Mouse (Mus musculus) megakaryocyte, embryonic 14.5 days (primary cell): ENCODE measurements around the gene Bak1. TPM values are rescaled to one million over a fixed set of nuclear protein-coding genes. Genes with fewer than 3 reads are reported as not detected.

Experiments
- H3K27me3 ChIP-seq: replicated peaks from 2 replicates; pipeline ENCODE3; 2012; ENCODE audit warnings: inconsistent platforms
- H3K36me3 ChIP-seq: replicated peaks from 2 replicates; pipeline ENCODE3; 2012; ENCODE audit warnings: low read length, inconsistent platforms, mixed read lengths
- H3K4me1 ChIP-seq: 2 replicates; pipeline ENCODE4 v1.6.1; 2012; ENCODE audit warnings: inconsistent platforms
- H3K4me3 ChIP-seq: replicated peaks from 2 replicates; pipeline ENCODE3; 2012; ENCODE audit warnings: moderate library complexity, mild to moderate bottlenecking, inconsistent platforms
- H3K9me3 ChIP-seq: 2 replicates; pipeline ENCODE4 v1.6.1; 2012; ENCODE audit warnings: inconsistent platforms
- FLI1 ChIP-seq: IDR thresholded peaks from 2 replicates; pipeline ENCODE4 v1.6.1; 2012; ENCODE audit warnings: low read length, inconsistent platforms, mixed read lengths
- GATA1 ChIP-seq: IDR thresholded peaks from 3 replicates; pipeline ENCODE4 v1.6.1; 2012; ENCODE audit warnings: mixed read lengths, low read length, inconsistent platforms, borderline replicate concordance
- polyA plus RNA-seq: library from polyadenylated mRNA; stranded (reverse); fragments of >175 nt; gene quantifications from 2 replicates; pipeline ENCODE4 v1.2.3, GENCODE M21; 2012; ENCODE audit warnings: low replicate concordance; ENCODE audit not compliant: insufficient read depth

Bak1 gene
- polyA plus RNA-seq, 1 experiment, result 277 TPM

DNA sequence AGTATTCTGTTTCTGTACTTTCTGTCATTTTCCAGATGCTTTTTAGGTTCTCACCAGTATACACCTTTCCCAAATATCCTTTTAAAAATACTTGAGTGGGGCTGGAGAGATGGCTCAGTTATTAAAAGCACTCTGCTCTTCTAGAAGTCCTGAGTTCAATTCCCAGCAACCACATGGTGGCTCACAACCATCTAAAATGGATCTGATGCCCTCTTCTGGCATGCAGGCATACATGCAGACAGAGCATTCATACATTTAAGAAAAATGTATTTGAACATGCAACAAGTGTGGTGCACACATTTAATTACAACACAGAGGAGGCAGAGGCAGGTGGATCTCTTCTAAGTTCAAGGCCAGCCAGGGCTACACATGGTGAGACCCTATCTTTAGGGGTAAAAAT lies 53.4 kb downstream of the Bak1 start:
- H3K36me3 ChIP-seq, result peaks cover 55% of the 10 kb centered on the region

DNA sequence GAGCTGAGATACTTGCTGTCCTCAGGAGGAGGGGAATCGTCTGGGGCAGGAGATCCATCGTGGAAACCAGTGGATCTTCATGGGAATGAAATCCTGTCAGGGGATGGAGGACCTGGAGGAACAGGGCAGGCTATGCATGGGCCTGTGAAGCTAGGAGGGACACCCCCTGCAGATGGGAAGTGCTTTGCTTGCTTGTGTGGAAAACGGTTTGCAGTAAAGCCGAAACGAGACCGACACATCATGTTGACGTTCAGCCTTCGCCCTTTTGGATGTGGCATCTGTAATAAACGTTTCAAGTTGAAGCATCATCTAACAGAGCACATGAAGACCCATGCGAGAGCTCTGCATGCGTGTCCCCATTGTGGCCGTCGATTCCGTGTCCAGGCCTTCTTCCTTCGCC lies 54.3 kb downstream of the Bak1 start:
- no peak for TF ChIP-seq FLI1
- TF ChIP-seq GATA1, result no peak
- Histone ChIP-seq H3K4me1 (peaks cover 72% of the 10 kb centered on the region), H3K9me3 (no peaks in the 10 kb centered on the region), H3K27me3 (no peaks in the 10 kb centered on the region), H3K4me3 (peak overlapping the region; percentile 99), H3K36me3 (peaks cover 52% of the 10 kb centered on the region)

More for the DNA sequence above, 53.4 kb downstream of the Bak1 start:
- no peaks in the 10 kb centered on the region for H3K9me3 ChIP-seq
- H3K4me1 ChIP-seq, result peaks cover 72% of the 10 kb centered on the region
- TF ChIP-seq GATA1 (no peak), FLI1 (no peak)
- H3K27me3 ChIP-seq, result no peaks in the 10 kb centered on the region
- no peak overlapping the region for H3K4me3 ChIP-seq

DNA sequence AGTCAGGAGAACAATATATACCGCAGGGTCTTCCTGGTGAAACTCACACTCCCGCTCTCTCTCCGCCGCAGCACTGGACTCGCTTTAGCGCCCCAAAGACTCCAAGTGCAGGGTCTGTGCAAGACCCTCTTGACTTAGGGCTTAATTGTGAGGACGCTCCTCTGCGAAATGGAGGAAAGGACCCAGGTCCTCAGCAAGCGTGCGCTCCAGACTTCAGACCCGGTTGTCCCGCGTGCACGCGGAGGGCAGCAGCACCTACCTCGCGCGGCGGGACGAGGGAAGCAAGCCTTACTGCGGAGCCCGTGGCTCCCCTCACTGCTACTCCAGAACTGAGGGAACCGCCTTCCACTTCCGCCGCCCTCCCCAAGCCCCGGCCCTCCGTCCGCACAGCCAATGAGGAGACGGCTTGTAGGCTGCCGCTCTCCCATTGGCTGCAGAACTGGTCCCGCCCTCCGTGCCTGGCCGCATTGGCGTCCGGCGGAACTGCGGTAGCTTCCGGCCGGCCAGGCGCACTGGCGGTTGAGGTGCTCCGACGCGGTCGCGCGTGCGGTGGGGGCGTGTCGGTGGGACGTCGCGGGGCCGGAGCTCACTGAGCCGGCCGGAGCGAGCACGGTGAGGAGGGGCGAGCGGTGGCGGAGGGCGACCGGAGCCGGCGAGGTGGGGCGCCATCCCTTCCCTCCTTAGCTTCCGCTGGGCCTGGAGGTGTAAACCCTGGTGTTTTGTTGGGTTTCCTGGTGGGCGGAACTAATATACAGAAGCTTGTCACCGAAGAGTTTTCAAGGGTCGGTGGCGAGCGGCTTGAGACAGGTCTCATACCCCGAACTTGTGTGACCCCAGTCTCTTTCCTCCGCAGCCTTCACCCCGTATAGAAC lies 55.9 kb downstream of the Bak1 start, which contains the start of gene Zbtb9:
TSS of gene Zbtb9 (plus strand) at position 465 of the 872 bp plus-strand sequence.
- no peaks in the 10 kb centered on the region for H3K9me3 ChIP-seq
- TF ChIP-seq GATA1 (no peak), FLI1 (peak; percentile 83)
- H3K27me3 ChIP-seq, result peaks cover 1% of the 10 kb centered on the region
- peak within 1 kb of the TSS; percentile 99 for H3K4me3 ChIP-seq
- H3K36me3 ChIP-seq, result peaks cover 41% of the 10 kb centered on the region
- peaks cover 68% of the 10 kb centered on the region for H3K4me1 ChIP-seq

- Histone ChIP-seq H3K27me3 (peaks cover 3% of the 10 kb centered on the region), H3K4me1 (peaks cover 69% of the 10 kb centered on the region), H3K4me3 (peak overlapping the region; percentile 99), H3K36me3 (peaks cover 40% of the 10 kb centered on the region), H3K9me3 (no peaks in the 10 kb centered on the region)
- no peak for TF ChIP-seq GATA1
- TF ChIP-seq FLI1, result no peak
Measured at GRCm38 (mm10) chr17:26972107-26972506, 56.7 kb downstream of the Bak1 start.

- Histone ChIP-seq H3K4me3 (peak overlapping the region; percentile 38), H3K27me3 (peaks cover 7% of the 10 kb centered on the region), H3K36me3 (peaks cover 38% of the 10 kb centered on the region), H3K9me3 (no peaks in the 10 kb centered on the region), H3K4me1 (peaks cover 65% of the 10 kb centered on the region)
- TF ChIP-seq GATA1, result no peak
- TF ChIP-seq FLI1, result no peak
Measured at GRCm38 (mm10) chr17:26971247-26971905, 57.4 kb downstream of the Bak1 start.

DNA sequence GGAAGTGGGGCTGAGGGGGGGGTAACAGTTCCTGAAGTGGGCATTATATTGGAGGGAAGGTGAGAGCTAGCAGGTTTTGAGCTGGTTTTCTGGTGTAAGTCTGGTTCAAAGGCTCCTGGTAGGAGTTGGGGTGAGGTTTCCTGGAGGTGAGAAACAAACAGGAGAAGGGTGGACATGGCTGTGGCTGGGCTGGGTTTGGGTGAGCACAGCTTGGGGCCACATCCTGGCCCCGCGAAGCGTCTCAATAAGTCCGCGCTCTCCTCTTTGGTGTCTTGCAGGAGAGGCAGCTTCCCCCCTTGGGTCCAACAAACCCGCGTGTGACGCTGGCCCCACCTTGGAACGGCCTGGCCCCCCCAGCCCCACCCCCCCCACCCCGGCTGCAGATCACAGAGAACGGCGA lies 58.6 kb downstream of the Bak1 start:
- H3K27me3 ChIP-seq, result peaks cover 7% of the 10 kb centered on the region
- H3K4me1 ChIP-seq, result peaks cover 60% of the 10 kb centered on the region
- no peaks in the 10 kb centered on the region for H3K9me3 ChIP-seq
- H3K36me3 ChIP-seq, result peaks cover 26% of the 10 kb centered on the region
- TF ChIP-seq FLI1 (no peak), GATA1 (no peak)
- peak overlapping the region; percentile 8 for H3K4me3 ChIP-seq

Other genes starting within 250 kb of the Bak1 start
- 8.9 and 26.5 TPM in 2 replicates for gene Bnip1, start 247.9 kb downstream of the Bak1 start, polyA plus RNA-seq
- gene Nkx2-5, start 184.0 kb downstream of the Bak1 start, polyA plus RNA-seq, result not detected in 2 replicates
- 8.0 and 12.1 TPM in 2 replicates for gene Kifc5b, start 111.9 kb downstream of the Bak1 start, polyA plus RNA-seq
- 31.7 and 44.3 TPM in 2 replicates for gene Phf1, start 96.0 kb downstream of the Bak1 start, polyA plus RNA-seq
- 396 and 1,059 TPM in 2 replicates for gene Cuta, start 89.4 kb downstream of the Bak1 start, polyA plus RNA-seq
- gene Syngap1, start 87.8 kb downstream of the Bak1 start, polyA plus RNA-seq, result 3.0 and 4.4 TPM in 2 replicates
- gene Zbtb9, start 55.8 kb downstream of the Bak1 start, polyA plus RNA-seq, result 2.3 and 4.1 TPM in 2 replicates
- 0.17 and 1.3 TPM in 2 replicates for gene Itpr3, start 28.3 kb upstream of the Bak1 start, polyA plus RNA-seq
- gene Uqcc2, start 104.9 kb upstream of the Bak1 start, polyA plus RNA-seq, result 35.6 and 163 TPM in 2 replicates
- gene Ip6k3, start 138.8 kb upstream of the Bak1 start, polyA plus RNA-seq, result not detected in 2 replicates
- 69.3 and 97.5 TPM in 2 replicates for gene Lemd2, start 175.5 kb upstream of the Bak1 start, polyA plus RNA-seq